Mouse (Mus musculus) kidney, postnatal 10 days (tissue): ENCODE results near the gene Dnase1l2.
"Not testable (repeated sequence)": the region's sequence is repeated elsewhere in the genome, so short reads cannot be mapped to it uniquely, and the experiment has no call there.

Experiments used
- DNase-seq: peaks from one replicate; pipeline ENCODE4 v3.0.0; 2021; ENCODE audit warnings: mixed read lengths

The Dnase1l2 gene

DNA sequence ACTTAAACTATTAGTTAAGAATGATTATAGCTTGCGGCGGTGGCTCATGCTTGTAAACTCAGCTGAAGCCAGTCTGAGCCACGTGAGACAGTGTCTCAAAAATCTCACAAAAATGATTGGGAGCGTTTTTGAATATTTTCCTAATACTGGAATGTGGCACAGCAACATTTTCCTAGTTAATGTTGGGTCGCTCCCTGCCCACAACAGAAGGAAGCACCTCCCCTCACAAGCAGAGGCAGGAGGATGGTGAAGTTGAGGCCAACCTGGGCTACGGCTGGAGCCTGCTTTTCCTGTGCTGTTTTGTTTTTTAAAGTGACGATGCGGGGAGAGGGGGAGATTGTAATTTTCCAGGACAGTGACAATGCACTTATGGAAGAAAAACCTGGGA lies 15.7 kb downstream of the Dnase1l2 start:
- no peak for DNase-seq

DNA sequence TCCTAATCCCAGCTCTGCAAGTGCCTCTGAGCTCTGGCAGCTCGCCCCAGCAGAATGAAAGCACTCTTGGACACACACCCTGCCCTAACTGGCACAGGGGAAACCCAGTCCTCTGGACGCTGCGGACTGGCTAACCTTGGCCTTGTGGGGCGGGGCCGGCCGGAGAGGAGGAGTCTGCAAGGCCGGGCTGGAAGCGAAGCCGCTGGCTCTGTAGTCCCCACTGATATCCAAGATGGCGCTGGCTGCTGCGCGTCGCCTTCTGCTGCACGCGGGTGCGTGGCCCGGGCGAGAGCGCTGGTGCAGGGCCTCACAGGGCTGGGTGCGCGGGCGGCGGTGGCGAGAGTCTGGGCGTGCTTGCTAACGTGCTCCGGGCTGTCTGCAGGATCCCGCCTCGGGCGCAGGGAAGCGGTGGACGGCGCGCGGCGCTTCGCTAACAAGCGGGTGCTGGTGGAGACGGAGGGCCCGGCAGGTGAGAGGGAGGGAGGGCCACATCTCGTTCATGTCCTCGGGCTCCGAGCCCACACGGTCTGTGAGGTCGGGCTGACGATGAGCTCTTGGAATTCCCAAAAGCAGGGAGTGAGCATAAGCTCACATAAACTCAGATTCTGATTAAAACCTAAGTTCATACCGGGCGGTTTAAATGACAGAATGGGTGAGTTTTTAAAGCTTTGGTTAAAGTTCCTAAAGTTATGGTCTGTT lies 16.3 kb downstream of the Dnase1l2 start, which contains the start of gene Eci1:
TSS of gene Eci1 (plus strand) at position 171 of the 699 bp plus-strand sequence.
- peak; percentile 97 for DNase-seq

DNA sequence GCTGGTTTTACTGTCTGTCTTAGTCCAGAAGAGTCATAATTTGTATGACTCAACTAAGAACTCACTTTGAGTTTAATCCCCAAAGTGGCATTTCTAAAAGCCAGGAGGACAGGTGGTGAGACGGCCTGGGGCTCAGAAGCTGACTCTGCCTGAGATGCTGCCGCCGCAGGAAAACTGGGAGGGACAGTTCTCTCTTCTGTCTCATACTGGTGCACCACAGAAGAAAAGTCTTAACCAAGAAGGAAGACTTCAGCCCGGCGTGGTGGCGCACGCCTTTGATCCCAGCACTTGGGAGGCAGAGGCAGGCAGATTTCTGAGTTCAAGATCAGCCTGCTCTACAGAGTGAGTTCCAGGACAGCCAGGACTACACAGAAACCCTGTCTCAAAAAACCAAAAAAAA lies 17.0 kb downstream of the Dnase1l2 start:
- no peak for DNase-seq

DNA sequence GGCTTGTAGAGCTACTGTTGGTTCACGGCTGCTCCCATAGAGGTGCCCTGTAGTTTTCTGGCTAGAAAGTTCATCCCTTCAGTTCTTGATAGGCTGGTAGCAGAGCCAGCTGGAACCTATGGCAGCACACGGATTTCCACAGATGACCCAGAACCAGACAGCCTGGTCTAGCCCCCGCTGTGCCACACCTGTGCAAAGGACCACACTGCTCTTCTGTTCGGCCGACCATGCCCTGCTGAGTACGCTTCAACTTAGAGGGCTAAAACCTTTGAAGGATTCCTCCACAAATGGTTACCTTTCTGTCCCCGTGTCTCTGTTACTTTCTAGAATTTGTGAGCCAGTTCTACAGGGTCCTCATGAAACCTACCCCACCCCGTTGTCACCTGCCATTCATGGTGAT lies 17.6 kb downstream of the Dnase1l2 start:
- not testable (repeated sequence) for DNase-seq

DNA sequence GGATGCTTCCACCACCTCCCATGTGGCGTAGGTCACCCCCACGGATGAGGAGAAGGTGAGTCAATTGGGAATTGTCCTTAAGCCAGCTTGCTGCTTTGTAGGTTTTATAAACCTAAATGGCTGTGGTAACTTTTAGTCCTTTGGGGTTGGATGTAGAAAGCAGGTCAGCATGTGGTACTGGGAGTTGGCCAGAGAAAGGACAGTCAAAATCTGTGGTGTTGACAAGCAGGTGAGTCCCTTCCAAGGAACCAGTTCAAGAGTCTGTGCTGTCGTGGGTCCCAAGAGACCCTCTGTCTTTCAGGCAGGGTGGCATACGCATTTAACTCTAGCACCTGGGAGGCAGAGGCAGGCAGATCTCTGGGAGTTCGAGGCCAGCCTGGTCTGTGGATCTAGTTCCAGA lies 18.4 kb downstream of the Dnase1l2 start:
- DNase-seq, result no peak

DNA sequence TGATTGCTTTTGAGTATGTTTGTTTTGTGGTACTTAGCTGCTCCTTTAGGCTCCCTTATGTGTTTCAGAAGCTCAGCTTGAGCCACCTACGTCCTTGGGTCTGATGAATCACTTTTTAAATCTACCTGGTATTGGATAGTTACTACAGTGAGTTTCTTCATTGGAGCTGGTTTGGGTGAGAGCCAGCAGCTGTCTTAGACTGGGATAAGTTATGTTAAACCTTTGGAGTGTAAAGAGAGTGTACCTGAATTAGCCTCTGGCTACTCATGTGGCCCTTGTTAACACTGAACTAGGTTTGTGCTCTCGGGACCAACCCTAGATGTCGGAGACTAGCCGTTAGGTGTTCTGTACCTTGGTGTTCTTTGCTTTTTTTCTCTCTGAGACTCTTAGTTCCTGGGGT lies 19.8 kb downstream of the Dnase1l2 start:
- no peak for DNase-seq

DNA sequence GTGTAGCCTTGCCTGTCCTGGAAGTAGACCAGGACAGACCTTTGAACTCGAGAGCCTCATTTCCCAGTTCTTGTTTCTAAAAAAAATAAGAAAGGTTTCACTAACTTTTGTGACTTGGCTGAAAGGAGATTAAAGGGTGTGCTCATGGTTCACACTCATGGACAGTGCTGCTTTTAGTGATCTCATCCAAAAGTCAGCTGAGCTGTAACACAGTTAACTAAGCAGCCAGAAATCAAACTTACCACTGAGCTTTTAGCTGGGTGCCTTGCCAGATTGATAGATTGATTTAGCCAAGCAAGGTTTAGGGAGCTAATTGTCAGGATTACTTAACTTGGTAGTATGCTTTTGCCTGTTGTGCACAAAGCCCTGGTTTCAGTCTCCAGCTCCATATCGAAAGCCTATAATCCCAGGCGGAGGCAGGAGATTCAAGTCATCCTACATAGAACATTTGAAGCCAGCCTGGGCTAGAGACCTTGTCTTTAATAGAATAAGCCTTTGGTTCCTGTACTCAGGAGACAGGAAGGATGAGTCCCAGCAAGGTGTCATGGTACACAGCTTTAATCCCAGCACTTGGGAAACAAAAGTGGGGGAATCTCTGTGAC lies 26.8 kb downstream of the Dnase1l2 start:
- DNase-seq, result no peak

DNA sequence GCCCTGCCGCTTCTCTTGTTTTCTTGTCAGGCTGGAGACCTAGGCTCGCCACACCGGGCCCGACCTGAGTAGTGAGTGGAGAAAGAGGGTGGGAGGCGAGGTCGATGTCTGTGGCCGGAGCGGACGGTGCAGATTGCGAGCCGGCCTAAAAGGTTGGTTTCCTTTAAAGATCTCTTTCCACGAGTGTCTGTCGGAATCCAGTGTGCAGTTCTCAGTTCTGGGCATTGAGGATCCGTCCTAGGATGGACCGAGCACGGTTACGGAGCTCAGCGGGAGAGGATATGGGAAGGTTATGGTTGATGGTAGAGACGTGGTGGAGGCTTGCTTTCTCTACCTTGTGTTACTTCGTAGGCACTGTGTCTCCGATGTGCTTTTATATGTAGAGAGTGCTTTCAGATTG lies 27.9 kb downstream of the Dnase1l2 start:
- no peak for DNase-seq

DNA sequence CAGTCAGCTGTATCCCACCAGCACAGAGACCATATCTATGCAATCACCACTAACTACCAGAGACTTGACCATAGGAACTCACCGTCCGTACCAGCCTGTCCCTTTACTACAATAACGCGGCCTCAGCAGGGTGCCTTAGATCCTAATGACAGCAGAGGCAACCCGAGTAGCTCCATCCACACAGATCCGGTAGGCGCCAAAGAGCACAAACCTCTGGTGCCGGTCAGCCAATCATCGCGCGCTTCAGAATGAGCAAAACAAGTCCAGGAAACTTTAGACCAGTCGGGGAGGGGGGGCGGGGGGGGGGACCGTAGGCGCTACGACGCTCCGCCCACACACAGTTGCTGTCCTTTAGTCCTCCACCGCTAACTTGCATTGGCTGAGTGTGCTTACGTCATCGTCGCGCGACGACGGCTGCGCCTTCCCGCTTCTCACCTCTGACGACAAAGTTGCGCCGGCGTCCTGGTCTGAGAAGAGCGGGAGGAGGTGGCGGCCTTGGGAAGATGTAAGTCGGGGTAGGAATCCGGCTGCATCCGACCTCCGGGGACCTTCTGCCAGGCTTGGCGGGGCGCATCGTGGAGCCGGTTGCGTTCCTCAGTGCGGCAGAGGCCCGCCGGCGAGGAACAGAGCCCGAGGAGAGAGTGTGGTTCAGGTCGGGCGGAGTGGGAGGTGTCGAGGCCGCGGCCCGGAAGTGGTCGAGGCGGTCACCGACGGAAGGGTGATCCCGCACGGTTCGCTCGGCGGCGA lies 28.5 kb downstream of the Dnase1l2 start, which contains the start of gene Rnps1:
TSS of gene Rnps1 (plus strand) at position 336 of the 747 bp plus-strand sequence.
- peak; percentile 99 for DNase-seq

DNA sequence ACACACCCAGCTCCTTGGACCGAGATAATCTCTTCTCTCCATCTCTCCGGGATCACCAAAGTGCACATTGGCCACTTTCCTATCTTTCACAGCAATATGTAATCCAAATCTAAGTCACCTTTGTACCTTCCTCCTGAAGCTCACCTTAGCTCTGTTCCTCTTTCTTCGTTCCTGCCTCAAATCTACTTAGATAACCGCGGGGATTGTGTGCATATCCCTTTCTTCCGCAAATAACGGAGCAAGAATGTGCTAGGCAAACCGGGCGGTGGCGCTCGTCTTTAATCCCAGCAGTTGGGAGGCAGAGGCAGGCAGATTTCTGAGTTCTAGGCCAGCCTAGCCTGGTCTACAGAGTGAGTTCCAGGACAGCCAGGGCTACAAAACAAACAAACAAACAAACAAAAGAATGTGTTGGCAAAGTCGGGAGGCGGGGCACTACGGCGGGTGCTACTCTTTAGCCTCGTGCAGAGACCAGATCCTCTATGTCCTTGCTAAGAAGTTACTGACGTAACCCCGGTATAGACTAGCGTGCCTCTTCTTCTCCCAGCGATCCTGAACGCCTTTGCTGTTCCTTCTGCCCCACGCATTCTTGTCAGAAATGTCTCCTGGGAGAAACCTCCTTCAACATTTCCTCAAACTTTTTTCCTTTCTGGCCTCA lies 29.2 kb downstream of the Dnase1l2 start:
- DNase-seq, result peak; percentile 46

DNA sequence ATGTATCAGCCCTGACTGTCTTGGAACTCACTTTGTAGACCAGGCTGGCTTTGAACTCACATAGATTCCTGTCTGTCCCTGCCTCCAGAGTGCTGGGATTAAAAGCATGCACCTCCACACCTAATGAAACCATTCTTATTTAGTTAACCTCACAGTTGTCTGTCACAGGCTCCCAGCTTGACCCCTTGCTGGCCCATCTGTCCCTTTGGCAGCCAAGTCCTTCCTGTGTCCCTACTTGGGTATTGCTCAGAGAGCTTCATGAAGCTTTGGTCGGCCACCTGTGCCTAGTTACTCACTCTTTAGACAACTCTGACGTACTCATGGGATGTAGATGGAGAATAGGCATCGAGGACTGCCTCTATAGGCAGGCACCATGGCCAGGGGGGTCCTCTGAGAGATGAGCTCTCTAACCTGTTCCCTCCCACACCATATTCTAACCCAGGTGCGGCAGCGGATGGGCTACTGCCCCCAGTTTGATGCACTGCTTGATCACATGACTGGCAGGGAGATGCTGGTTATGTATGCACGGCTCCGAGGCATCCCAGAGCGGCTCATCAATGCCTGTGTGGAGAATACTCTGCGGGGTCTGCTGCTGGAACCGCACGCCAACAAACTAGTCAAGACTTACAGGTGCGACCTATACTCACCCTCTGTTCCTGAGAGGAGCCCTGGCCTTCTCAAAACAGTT lies 35.6 kb downstream of the Dnase1l2 start:
- DNase-seq, result no peak

DNA sequence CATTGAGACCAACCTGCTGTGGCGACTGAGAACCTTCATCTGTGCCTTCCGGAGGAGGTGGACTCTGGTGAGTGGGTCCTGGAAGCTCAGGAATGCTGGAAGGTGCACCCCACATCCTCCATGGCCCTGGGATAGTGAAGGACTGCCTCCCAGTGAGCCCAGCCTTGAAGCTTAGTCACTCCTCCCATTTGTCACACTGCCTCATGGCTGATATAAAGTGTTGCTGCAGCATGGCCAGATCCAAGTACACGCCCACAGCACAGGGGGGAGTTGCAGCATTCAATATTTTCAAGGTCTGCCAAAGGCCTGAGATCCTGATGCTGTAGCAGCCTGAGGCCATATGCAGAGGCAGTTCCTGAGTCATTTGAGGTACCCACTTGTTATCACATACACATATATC lies 40.5 kb downstream of the Dnase1l2 start:
- no peak for DNase-seq

DNA sequence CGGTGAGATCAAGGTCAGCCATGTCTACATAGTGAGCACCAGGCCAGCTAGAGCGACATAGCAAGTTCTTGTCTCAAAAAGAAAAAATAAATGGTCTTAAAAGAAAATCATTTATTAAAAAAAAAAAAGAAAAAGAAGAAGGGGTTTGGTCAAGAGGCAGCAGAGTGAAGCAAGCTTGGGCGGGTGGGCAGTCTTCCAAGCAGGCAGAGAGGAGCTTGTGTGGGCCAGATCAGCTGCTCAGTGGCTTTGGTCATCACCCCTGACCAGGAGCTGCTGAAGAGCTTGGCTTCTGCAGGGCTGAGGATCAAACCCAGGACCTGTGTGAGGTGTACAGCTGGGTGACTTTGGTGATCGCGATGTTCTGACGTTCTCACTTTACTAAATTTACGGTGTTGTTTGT lies 48.4 kb downstream of the Dnase1l2 start:
- DNase-seq, result peak; percentile 38

DNA sequence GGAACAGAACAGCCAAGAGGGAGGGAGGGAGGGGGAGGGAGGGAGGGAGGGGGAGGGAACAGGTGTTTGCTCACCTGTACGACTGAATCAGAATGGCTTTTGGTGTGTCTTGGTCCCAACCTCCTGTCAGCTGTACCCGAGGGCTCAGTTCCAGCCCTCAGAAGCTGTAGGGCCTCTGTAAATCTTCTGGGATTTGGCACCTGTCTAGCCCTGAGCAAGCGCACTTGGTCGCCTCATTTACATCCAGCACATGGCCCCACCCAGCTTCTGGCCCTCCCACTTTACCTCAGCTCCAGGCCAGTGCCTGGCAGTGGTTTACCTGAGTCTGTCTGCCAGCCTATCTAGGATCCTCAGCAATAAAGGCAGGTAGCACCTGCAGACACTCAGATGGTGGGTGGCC lies 49.4 kb downstream of the Dnase1l2 start:
- no peak for DNase-seq

DNA sequence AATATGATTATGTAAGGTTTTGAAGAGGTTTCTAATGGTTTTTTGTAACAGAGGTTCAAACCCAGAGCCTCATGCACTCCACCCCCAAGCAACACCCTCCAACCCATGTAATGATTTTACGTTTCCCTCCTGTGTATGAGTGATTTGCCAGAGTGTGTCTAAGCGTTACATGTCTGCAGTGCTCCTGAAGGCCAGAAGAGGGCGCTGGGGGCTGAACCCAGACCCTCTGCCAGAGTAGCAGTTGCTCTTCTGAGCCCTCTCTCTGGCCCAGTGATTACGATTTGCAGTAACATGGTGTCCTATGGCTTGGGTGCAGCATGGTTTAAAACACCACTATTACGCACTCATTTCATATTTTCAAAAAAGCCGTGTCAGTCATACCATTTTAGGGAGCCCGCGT lies 51.8 kb downstream of the Dnase1l2 start:
- no peak for DNase-seq
